1 mouse cellular context compared by ENCODE assay signal in the genomic region with DNA sequence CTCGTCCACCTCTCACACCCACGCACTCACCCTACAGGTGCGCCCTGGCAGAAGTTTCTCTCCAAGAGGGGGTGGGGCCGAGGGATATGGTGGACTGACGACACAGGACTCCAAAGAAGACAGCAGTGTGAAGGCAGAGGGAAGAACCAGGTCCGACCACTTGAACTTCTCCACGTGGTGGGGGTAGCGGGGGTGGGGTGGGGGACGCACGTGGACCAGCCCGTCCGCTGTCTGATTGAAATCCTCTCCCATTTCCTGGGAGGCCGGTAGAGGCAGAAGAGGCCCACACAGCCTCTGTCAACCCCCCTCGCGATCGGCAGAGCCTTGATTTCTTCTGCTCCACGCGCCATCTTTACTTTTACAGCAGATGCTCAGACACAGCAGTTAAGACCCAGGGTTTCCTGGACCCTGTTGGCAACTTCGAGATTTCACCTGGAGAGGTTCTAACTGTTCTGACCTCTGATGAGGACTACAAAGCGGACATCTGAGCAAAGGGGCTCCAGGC.
TF ChIP-seq lines count a peak whose summit lies in the region.

No protein-coding gene starts in this region.

TF ChIP-seq in CH12.LX, 34 proteins besides CTCF, POLR2A, EP300 and RAD21 (continued from another document):
- no peak; the same call in 1 of the 2 replicates for TF ChIP-seq POLR2AphosphoS2 (IDR thresholded peaks at IDR 0.05; ENCODE audit: low read depth, low read length)
- TF ChIP-seq ZC3H11A (IDR thresholded peaks at IDR 0.05; ENCODE audit: low read depth, low read length) = no peak
- TF ChIP-seq ZNF384 (IDR thresholded peaks at IDR 0.05; ENCODE audit: low read depth, low read length) = no peak
- no peak; the same call in 1 of the 2 replicates for TF ChIP-seq CHD1 (IDR thresholded peaks at IDR 0.05; ENCODE audit: low read depth, low read length)
- no peak for TF ChIP-seq MAZ (IDR thresholded peaks at IDR 0.05; ENCODE audit: low read depth, low read length)
- peak; percentile 39; the same call in 1 of the 2 replicates for TF ChIP-seq RCOR1 (conservative IDR thresholded peaks at IDR 0.05; ENCODE audit: low read depth, low read length)
- TF ChIP-seq MXI1 (IDR thresholded peaks at IDR 0.05; ENCODE audit: low read depth, low read length) = peak; percentile 87
